Mouse (Mus musculus) left cerebral cortex, postnatal 10 days (tissue): ENCODE measurements around the gene Exoc3l4. TPM values are rescaled to one million over a fixed set of nuclear protein-coding genes. Genes with fewer than 3 reads are reported as not detected.

Experiments
- DNase-seq, 2 experiments: peaks; one replicate each; pipeline ENCODE4 v3.0.0; 2021 to 2022; ENCODE audit warnings: low spot score in 2 of 2, mixed read lengths in 1 of 2; ENCODE audit errors: extremely low spot score in 1 of 2
- intact Hi-C: fragments of 180-260 bp; cut with DNase I; formaldehyde crosslinking; loops from one replicate; pipeline ENCODE4 v1.15.1; 2025
- total RNA-seq, 2 experiments: library from RNA; stranded (reverse); gene quantifications; 2 replicates each; pipeline ENCODE4 v1.2.3; 2021

Exoc3l4 gene
- total RNA-seq, 2 experiments from 2014 or later = 1.1 to 1.7 TPM

GRCm38 (mm10) chr12:111428961-111429911 lies 12.4 kb downstream of the Exoc3l4 start:
- peak in 1 of 2 experiments; percentile 68 for DNase-seq
- intact Hi-C loops = no loop called here

GRCm38 (mm10) chr12:111430049-111430867 lies 13.4 kb downstream of the Exoc3l4 start:
- intact Hi-C loops = no loop called here
- DNase-seq = no peak

DNA sequence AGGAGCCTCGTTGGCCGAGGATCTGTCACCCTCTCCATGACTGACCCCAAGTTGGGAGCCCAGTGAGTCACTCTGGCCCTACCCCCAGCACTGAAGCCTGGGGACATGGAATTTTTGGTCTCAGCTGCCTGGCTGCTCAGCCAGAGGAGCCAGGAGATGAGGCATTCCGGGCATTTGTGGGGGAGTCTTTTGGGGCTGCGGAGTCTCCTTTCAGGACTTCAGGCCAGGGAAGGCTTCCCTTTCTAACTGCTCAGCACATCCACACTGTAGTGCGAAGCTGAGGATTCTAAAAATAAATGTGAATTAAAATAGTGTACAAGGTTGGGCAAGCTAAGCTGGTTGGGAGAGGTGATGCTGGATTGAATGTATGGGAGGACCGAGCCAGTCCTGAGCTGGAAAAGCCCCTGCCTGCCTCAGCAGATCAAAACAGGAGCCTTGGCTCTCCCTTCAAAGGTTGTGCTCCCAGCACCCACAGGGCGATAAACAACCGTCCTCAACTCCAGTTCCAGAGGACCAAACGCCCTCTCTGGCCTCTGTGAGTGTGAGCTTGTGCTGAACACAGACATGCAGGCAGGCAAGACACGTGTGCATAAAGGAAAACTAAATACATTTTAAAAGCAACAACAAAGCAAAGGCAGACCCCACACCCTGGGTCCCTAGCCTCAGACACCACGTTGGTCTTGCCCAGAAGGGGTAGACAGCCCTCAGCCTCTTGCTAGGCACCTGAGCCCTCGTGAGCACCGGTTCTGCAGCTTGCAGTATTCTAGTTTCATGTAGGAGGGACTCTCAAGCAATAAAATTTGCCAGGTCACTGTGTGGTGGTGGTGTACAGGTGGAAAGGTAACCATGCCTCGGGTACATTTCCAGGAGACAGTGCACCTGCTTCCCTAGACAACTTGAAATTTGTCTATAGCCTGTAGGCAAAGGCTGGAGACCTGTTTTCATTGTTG lies 14.3 kb downstream of the Exoc3l4 start:
- no peak for DNase-seq
- intact Hi-C loops = no loop called here

GRCm38 (mm10) chr12:111432097-111432496 lies 15.3 kb downstream of the Exoc3l4 start:
- DNase-seq = no peak
- intact Hi-C loops = no loop called here

DNA sequence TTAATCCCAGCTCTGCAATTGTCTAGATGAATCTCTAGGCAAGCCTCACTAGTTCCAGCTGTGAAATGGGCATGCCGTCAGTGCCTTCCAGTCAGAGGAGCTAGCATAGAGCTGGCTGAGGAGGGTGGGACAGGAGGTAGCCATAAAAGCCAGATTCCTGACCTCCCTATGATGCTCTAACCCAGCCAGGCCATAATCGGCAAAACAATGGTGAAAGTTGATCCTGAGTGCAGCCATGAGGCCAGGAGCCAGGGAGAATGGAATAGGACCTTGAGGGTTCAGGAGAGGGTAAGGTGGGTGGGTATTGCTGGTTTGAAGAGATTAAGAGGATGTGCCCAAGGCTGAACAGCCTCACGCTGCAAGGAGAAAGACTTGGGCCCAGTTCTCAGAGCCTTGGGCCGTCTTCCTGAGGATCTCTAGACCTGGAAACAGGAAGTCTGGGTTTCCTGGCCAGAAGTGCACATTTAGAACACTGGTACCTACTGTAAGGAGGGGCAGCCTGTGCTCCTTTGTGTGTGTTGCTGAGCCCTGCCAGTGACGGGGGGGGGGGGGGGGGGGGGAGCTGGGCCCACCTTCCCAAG lies 16.0 kb downstream of the Exoc3l4 start:
- DNase-seq = no peak
- intact Hi-C loops = no loop called here

GRCm38 (mm10) chr12:111434164-111434744 lies 17.4 kb downstream of the Exoc3l4 start:
- intact Hi-C loops = no loop called here
- DNase-seq = no peak

DNA sequence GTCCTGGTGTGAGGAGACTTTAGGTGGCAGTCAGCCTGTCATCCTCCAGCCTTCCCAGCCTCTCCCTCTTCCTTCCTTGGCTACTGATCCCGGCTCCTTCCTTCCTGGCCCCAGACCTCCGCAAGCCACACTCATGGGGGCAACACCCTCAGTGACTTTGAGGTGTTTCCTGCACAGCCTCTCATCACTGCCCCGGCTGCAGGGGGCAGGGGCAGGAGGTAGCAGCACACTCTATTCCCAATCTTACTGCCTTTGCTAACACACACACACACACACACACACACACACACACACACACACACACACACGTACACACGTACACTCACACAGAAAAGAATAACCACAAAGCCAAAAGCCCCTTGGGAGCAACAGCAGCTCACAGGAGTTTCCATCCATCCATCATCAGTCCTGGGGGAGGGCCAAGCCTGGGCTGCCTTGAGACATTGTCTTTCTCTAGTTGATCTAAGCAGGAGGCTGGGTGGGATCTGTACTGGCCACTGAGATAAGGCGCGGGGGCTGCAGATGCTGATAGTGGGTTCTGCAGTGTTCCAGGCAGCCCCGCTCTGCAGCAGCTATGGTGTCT lies 18.0 kb downstream of the Exoc3l4 start:
- no peak for DNase-seq
- intact Hi-C loops = no loop called here

DNA sequence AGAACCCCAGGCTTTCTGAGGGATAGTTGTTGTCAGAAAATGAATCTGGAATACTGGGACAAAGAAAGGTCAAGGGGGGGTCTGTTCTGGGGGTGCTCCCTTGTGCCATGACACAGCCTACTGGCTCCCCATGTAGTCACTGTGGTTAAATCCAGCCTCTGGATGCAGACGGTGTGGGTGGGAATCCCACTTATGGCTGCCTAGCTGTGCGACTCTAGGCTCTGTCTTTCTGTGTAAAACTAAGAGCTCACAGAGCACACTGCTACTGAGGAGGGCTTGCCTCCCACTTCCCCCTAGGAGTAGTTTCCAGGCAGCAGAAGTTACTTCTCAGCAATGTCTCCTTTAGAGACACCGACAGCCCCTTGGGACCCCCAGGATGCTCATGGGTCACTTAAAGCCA lies 19.4 kb downstream of the Exoc3l4 start:
- DNase-seq = no peak
- intact Hi-C loops = no loop called here

GRCm38 (mm10) chr12:111436640-111437039 lies 19.8 kb downstream of the Exoc3l4 start:
- intact Hi-C loops = no loop called here

GRCm38 (mm10) chr12:111437222-111437900 lies 20.5 kb downstream of the Exoc3l4 start:
- no peak for DNase-seq
- intact Hi-C loops = no loop called here

More at GRCm38 (mm10) chr12:111436640-111437039, 19.8 kb downstream of the Exoc3l4 start:
- DNase-seq = no peak

DNA sequence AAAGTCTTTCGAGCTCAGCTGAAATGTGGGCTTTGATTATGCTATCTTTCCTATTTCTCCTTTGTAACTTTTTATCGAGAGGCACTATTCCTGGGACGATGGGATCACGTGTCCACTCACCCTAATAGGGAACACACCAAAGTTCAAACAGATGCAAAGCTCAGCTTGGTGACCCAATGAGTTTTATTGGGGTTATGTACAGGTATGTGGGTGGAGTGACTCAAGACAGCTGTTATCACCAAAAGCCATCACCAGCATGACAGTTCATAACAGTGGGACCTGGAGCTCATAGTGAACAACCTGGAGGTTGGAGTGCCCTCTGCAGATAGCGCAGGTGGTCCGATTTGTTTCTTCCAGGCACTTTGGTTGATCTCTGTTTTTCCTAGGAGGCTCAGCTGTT lies 22.0 kb downstream of the Exoc3l4 start:
- no peak for DNase-seq
- intact Hi-C loops = no loop called here

DNA sequence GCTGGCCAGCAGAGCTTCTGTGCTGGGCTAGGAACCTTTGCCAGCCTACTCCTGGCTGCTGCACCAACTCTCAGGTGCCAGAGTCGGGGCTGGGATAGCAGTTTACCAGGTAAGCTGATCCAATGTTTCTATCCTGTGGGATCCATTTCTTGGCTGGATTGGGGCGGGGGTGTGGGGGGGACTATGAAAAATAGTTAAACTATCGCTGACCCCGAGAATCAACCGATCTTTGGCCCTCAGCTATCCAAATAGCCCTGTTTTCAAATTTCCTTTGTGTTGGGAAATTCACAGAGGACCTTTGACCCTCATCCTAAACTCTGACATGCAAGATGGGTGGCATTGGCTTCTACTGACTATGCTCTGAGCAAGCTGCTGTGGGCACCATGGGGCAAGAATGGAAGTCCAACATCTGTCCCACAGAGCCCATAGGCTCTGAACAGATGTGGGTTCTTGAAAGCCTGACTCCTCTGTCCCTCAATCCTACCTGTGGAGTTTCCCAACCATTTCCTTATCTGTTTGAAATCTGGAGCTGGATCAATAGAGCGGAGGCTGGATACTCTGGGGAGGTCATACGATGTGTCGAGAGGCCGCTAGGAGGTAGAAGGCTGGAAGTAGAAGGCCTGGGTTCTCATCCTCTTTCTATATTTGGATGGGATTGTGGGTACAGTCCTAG lies 24.0 kb downstream of the Exoc3l4 start:
- DNase-seq = no peak
- intact Hi-C loops = no loop called here

DNA sequence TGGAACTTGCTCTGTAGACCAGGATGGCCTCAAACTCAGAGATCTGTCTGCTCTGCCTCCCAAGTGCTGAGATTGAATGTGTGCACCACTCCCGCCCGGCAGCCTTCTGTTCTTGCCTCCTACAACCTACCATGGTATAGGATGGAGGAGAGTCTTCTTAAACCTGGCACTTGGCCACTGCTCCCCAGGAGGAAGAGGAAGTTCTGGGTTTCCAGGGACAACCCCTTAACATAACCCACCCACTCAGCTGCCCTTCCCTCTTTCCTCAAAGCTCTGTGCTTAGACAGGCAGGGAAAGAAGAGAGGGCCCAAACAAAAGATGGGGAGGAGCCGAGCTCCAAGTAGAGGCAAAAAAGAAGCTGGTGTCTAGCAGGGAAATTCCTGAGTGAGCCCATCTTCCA lies 24.7 kb downstream of the Exoc3l4 start:
- intact Hi-C loops = no loop called here
- DNase-seq = peak in 1 of 2 experiments; percentile 50

DNA sequence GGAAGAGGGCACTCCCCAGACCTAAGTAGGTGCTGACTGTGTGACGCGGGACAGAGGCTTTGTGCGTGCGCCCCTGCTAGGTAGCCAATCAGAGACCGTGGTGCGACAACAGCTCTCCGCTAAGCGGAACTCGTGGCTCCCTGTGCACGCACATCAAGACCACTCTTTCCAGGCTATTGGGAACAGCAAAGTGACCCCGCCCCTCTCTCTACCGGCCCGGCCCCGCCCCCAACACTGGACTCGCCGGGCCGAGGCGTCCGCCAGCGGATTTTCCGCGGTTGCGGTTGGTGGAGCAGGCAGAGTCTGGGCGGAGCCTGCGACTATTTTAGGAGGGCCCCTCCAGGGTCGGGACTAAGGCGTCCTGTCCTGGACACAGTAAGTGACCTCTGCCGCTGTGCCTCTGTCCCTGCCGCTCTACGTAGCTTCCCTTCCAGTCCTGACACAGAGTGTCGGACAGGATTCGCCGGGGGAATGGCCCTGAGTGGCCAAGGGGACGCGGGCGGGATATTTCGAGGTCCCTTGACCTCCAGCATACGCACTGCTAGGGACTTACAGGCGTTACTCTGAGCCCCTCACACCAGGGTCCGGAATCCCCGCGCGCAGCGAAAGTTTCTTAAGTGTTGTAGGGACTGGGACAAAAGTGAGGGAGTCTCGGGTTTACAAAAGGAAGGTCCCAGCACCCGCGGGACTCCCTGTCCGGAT lies 25.6 kb downstream of the Exoc3l4 start, which contains the start of gene Tnfaip2:
Gene Tnfaip2 (plus strand): TSS at position 161 of the 702 bp plus-strand sequence.
- DNase-seq = peak in 1 of 2 experiments; percentile 81
- intact Hi-C loops = no loop called here

- intact Hi-C loops = no loop called here
- no peak for DNase-seq
Observed at GRCm38 (mm10) chr12:111443011-111443870, 26.4 kb downstream of the Exoc3l4 start.
